Mouse (Mus musculus) monocyte, adult 5-6 weeks (primary cell): ENCODE measurements around the gene Defb5. TPM values are rescaled to one million over a fixed set of nuclear protein-coding genes. Genes with fewer than 3 reads are reported as not detected.
"Not testable (repeated sequence)": the region's sequence is repeated elsewhere in the genome, so short reads cannot be mapped to it uniquely, and the experiment has no call there.

Experiments used
- ATAC-seq: fragments of 153-309, 156-312 bp; replicated peaks from 2 replicates; pipeline ENCODE4 v1.8.0; 2017; ENCODE audit warnings: mild to moderate bottlenecking; ENCODE audit not compliant: low TSS enrichment, insufficient number of reproducible peaks, severe bottlenecking, poor library complexity, low FRiP score
- total RNA-seq: library from RNA; stranded (forward); fragments of 200-1000, 200-491, 200-594 nt; gene quantifications from 3 replicates; pipeline ENCODE4 v1.2.3, GENCODE M21; 2017

The Defb5 gene
- not detected in 3 replicates for total RNA-seq

- no peak for ATAC-seq
These were observed at the start of gene Defb5 for GRCm38 (mm10) chr8:19247280-19247679. Gene Defb5, plus strand, starts transcription at chr8:19247580.

GRCm38 (mm10) chr8:19225161-19225560 is 22.2 kb upstream of the Defb5 start, which contains the start of gene Defb6:
Gene Defb6, plus strand, starts transcription at chr8:19225478.
- no peak for ATAC-seq

- ATAC-seq = no peak
These were observed 9.3 kb upstream of the Defb5 start for GRCm38 (mm10) chr8:19238101-19238500.

GRCm38 (mm10) chr8:19239616-19240015 is 7.8 kb upstream of the Defb5 start, which contains the start of gene Defb46:
Gene Defb46, plus strand, starts transcription at chr8:19239916.
- ATAC-seq = no peak

- ATAC-seq = no peak
These were observed 10.8 kb downstream of the Defb5 start for GRCm38 (mm10) chr8:19258136-19258535.

- no peak for ATAC-seq
These were observed 12.3 kb downstream of the Defb5 start for GRCm38 (mm10) chr8:19259667-19260066.

GRCm38 (mm10) chr8:19293060-19293459 is 45.7 kb downstream of the Defb5 start, which contains the start of gene Defb3:
Gene Defb3, plus strand, starts transcription at chr8:19293360.
- not testable (repeated sequence) for ATAC-seq

GRCm38 (mm10) chr8:19298361-19298760 is 51.0 kb downstream of the Defb5 start:
- not testable (repeated sequence) for ATAC-seq

Other genes starting within 250 kb of the Defb5 start
- gene Defb38, start 221.0 kb upstream of the Defb5 start, total RNA-seq = not detected in 3 replicates
- gene Defb39, start 182.8 kb upstream of the Defb5 start, total RNA-seq = not detected in 3 replicates
- gene Defb12, start 132.7 kb upstream of the Defb5 start, total RNA-seq = not detected in 3 replicates
- gene Defb34, start 123.8 kb upstream of the Defb5 start, total RNA-seq = not detected in 3 replicates
- not detected in 3 replicates for gene Gm45826, start 106.8 kb upstream of the Defb5 start, total RNA-seq
- not detected in 3 replicates for gene Defb14, start 53.2 kb upstream of the Defb5 start, total RNA-seq
- gene Defb4, start 48.9 kb upstream of the Defb5 start, total RNA-seq = not detected in 3 replicates
- gene Defb6, start 22.1 kb upstream of the Defb5 start, total RNA-seq = not detected in 3 replicates
- gene Defb46, start 7.7 kb upstream of the Defb5 start, total RNA-seq = not detected in 3 replicates
- gene Defb3, start 45.8 kb downstream of the Defb5 start, total RNA-seq = not detected in 3 replicates
- not detected in 3 replicates for gene Defb8, start 200.0 kb downstream of the Defb5 start, total RNA-seq
- gene Defb7, start 247.5 kb downstream of the Defb5 start, total RNA-seq = not detected in 3 replicates